Mouse (Mus musculus) gastrocnemius, postnatal 4 days (tissue): Measurements from ENCODE around the gene Ccno. TPM values are rescaled to one million over a fixed set of nuclear protein-coding genes. Genes with fewer than 3 reads are reported as not detected.
A peak's percentile ranks its signal among the peaks of the same experiment; 100 is the strongest.
"Not testable (repeated sequence)": the region's sequence is repeated elsewhere in the genome, so short reads cannot be mapped to it uniquely, and the experiment has no call there.

Experiments used
- DNase-seq, 2 experiments: peaks; one replicate each; pipeline ENCODE4 v3.0.0; 2021 to 2022; ENCODE audit warnings: low spot score in 2 of 2, mixed read lengths in 2 of 2
- microRNA-seq: library from miRNA; unstranded; fragments of <30 nt; microRNA quantifications from one replicate; pipeline ENCODE4 v1.2.0, GENCODE M21; 2021
- total RNA-seq, 2 experiments: library from RNA; stranded (reverse); gene quantifications; 2 replicates each; pipeline ENCODE4 v1.2.3; 2021

Gene Ccno
- total RNA-seq, 2 experiments from 2014 or later: 0.26 TPM; not detected in 1

- no peak for DNase-seq
Observed at GRCm38 (mm10) chr13:113000090-113000489, 12.5 kb downstream of the Ccno start.

- DNase-seq: no peak
Observed at GRCm38 (mm10) chr13:113000576-113001318, 13.1 kb downstream of the Ccno start.

- DNase-seq: no peak
Observed at GRCm38 (mm10) chr13:113012683-113013082, 25.1 kb downstream of the Ccno start.

GRCm38 (mm10) chr13:113013174-113013953, 25.8 kb downstream of the Ccno start:
- not testable (repeated sequence) for DNase-seq

GRCm38 (mm10) chr13:113021521-113021920, 33.9 kb downstream of the Ccno start:
- no peak for DNase-seq

GRCm38 (mm10) chr13:113022467-113022866, 34.9 kb downstream of the Ccno start:
- DNase-seq: no peak

- no peak for DNase-seq
Observed at GRCm38 (mm10) chr13:113023274-113024143, 35.9 kb downstream of the Ccno start.

GRCm38 (mm10) chr13:113031351-113031750, 43.7 kb downstream of the Ccno start:
- DNase-seq: no peak

GRCm38 (mm10) chr13:113031792-113032571, 44.4 kb downstream of the Ccno start:
- peak in 1 of 2 experiments; percentile 27 for DNase-seq

- no peak for DNase-seq
Observed at GRCm38 (mm10) chr13:113032831-113033230, 45.2 kb downstream of the Ccno start.

GRCm38 (mm10) chr13:113034271-113034886, 46.8 kb downstream of the Ccno start:
- no peak for DNase-seq

GRCm38 (mm10) chr13:113034950-113035421, 47.4 kb downstream of the Ccno start, which contains the start of gene Cdc20b:
TSS of gene Cdc20b (plus strand) at chr13:113035111.
- peak in 1 of 2 experiments; percentile 36 for DNase-seq

GRCm38 (mm10) chr13:113035852-113036251, 48.2 kb downstream of the Ccno start:
- peak; percentile 29 to 66 for DNase-seq

Small RNA genes lying within 50 kb of the gene (microRNA-seq; reads per million reads assigned to microRNA genes)
- gene Mir449a (27.9 reads per million, percentile 39 among the genes with 10 or more reads in this experiment), gene Mir449b (not detected), gene Mir449c (not detected)

Other genes with a start within 250 kb of the Ccno start
- gene Plpp1, start 187.0 kb upstream of the Ccno start, total RNA-seq: 100 to 1,000 TPM; 104 to 108 TPM
- gene Mtrex, start 60.4 kb upstream of the Ccno start, total RNA-seq: 10 to 100 TPM; 34.0 to 38.8 TPM
- 10 to 100 TPM; 13.8 to 14.8 TPM for gene Dhx29, start 60.3 kb upstream of the Ccno start, total RNA-seq
- gene Mcidas, start 6.0 kb downstream of the Ccno start, total RNA-seq: not detected
- gene Cdc20b, start 47.3 kb downstream of the Ccno start, total RNA-seq: not detected
- 10 to 100 TPM; 54.8 to 60.8 TPM for gene Gpx8, start 58.6 kb downstream of the Ccno start, total RNA-seq
- not detected for gene Gzma, start 113.2 kb downstream of the Ccno start, total RNA-seq
- gene Esm1, start 221.9 kb downstream of the Ccno start, total RNA-seq: 1 to 10 TPM; 3.8 to 4.2 TPM
- not detected for gene Gzmk, start 238.1 kb downstream of the Ccno start, total RNA-seq